Mouse (Mus musculus): ENCODE data around the gene Ranbp3.

DNA sequence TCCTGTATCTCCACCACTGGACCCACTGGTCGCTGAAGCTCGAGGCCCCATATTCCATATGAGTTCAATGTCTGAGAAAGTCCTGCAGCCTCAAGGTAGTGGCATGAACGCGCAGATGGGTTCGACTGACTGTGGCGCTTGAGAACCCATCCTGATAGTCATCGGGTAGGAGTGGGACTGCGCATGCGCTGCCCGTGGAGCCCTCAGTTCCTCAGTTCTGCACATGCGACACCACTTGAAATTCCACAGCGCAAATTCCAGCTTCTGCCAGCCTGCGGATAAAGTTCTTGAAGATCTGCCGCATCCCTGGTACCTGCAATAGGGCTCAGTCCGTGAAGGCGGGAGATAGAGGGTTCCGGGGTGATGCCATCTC, 67.7 kb downstream of the Ranbp3 start:
- TF ChIP-seq CTCF (IDR thresholded peaks at IDR 0.05; ENCODE audit: low read depth, low read length) (no peak), POLR2A (IDR thresholded peaks at IDR 0.05; ENCODE audit: insufficient read depth, low read length) (no peak), EP300 (IDR thresholded peaks at IDR 0.05; ENCODE audit: insufficient read depth, low read depth, low read length) (no peak)
